Mouse (Mus musculus) CH12.LX (cell line): ENCODE data around the gene Zbtb20. TPM values are rescaled to one million over a fixed set of nuclear protein-coding genes. Genes with fewer than 3 reads are reported as not detected.

Experiments used
- DNase-seq: peaks from one replicate; pipeline ENCODE4 v3.0.0-alpha.2; 2013; ENCODE audit errors: extremely low read depth
- H3K27ac ChIP-seq: 2 replicates; pipeline ENCODE4 v1.5.1; 2012; ENCODE audit warnings: low read depth, mild to moderate bottlenecking, control low read depth, moderate library complexity; ENCODE audit not compliant: insufficient read depth
- H3K27me3 ChIP-seq: replicated peaks from 2 replicates; pipeline ENCODE3; 2012; ENCODE audit warnings: inconsistent platforms
- H3K36me3 ChIP-seq, 2 experiments: replicated peaks in 1 of 2; 2 replicates each; pipeline versions ENCODE3 to v1.6.1; 2012; ENCODE audit warnings: inconsistent platforms in 1 of 2, low read length in 1 of 2, mild to moderate bottlenecking in 1 of 2, mixed read lengths in 1 of 2, moderate library complexity in 1 of 2; ENCODE audit not compliant: control insufficient read depth in 1 of 2, insufficient read depth in 1 of 2
- H3K4me1 ChIP-seq, 2 experiments: 2 replicates each; pipeline ENCODE4 v1.6.1; 2012; ENCODE audit warnings: inconsistent platforms in 1 of 2, moderate library complexity in 1 of 2; ENCODE audit not compliant: insufficient read depth in 2 of 2, control insufficient read depth in 1 of 2
- H3K4me2 ChIP-seq: 2 replicates; pipeline ENCODE4 v1.6.1; 2012; ENCODE audit warnings: low read depth, mild to moderate bottlenecking, control low read depth; ENCODE audit not compliant: poor library complexity, insufficient read depth, severe bottlenecking
- H3K4me3 ChIP-seq, 3 experiments: fragments of 150-350 bp in 1 of 3; sonication (generic) in 1 of 3; replicated peaks in 1 of 3; 2 replicates each; pipeline versions ENCODE3 to v1.5.1; 2011 to 2012; ENCODE audit warnings: low read depth in 2 of 3, low read length in 2 of 3, mild to moderate bottlenecking in 2 of 3, moderate library complexity in 2 of 3, control low read depth in 1 of 3, improper control_type of control experiment in 1 of 3, inconsistent platforms in 1 of 3, mixed read lengths in 1 of 3; ENCODE audit not compliant: poor library complexity in 1 of 3
- H3K79me2 ChIP-seq: replicated peaks from 2 replicates; pipeline ENCODE4 v1.6.1; 2012; ENCODE audit warnings: mild to moderate bottlenecking, moderate library complexity; ENCODE audit not compliant: control insufficient read depth, poor library complexity, insufficient read depth, severe bottlenecking; ENCODE audit errors: extremely low read depth
- H3K9ac ChIP-seq: 2 replicates; pipeline ENCODE4 v1.6.1; 2012; ENCODE audit warnings: low read depth, mild to moderate bottlenecking, control low read depth, moderate library complexity; ENCODE audit not compliant: insufficient read depth
- H3K9me3 ChIP-seq: replicated peaks from 2 replicates; pipeline ENCODE3; 2012; ENCODE audit warnings: low read length, inconsistent platforms, mixed read lengths
- BHLHE40 ChIP-seq: IDR thresholded peaks from 2 replicates; pipeline ENCODE4 v1.6.1; 2011; ENCODE audit warnings: mild to moderate bottlenecking, low read depth, low read length, improper control_type of control experiment
- CHD1 ChIP-seq: IDR thresholded peaks from 2 replicates; pipeline ENCODE4 v1.6.1; 2012; ENCODE audit warnings: low read depth, low read length, improper control_type of control experiment, inconsistent platforms
- CHD2 ChIP-seq: IDR thresholded peaks from 2 replicates; pipeline ENCODE4 v1.6.1; 2011; ENCODE audit warnings: low read length, improper control_type of control experiment
- CTCF ChIP-seq, 2 experiments: IDR thresholded peaks in 1 of 2; conservative IDR thresholded peaks in 1 of 2; 2 replicates each; pipeline ENCODE4 v1.5.1; 2011 to 2012; ENCODE audit warnings: low read depth in 2 of 2, low read length in 2 of 2, improper control_type of control experiment in 1 of 2, inconsistent platforms in 1 of 2, mild to moderate bottlenecking in 1 of 2, moderate library complexity in 1 of 2
- E2F4 ChIP-seq: IDR thresholded peaks from 2 replicates; pipeline ENCODE4 v1.6.1; 2011; ENCODE audit warnings: low read depth, low read length, improper control_type of control experiment; ENCODE audit not compliant: insufficient replicate concordance
- EP300 ChIP-seq: IDR thresholded peaks from 2 replicates; pipeline ENCODE4 v1.6.1; 2011; ENCODE audit warnings: low read length, improper control_type of control experiment
- ETS1 ChIP-seq: conservative IDR thresholded peaks from 2 replicates; pipeline ENCODE4 v1.6.1; 2012; ENCODE audit warnings: low read depth, mild to moderate bottlenecking, inconsistent platforms, low read length, improper control_type of control experiment, moderate library complexity
- GABPA ChIP-seq: IDR thresholded peaks from 2 replicates; pipeline ENCODE4 v1.6.1; 2012; ENCODE audit warnings: low read depth, low read length, improper control_type of control experiment, inconsistent platforms; ENCODE audit not compliant: insufficient replicate concordance
- IRF4 ChIP-seq: IDR thresholded peaks from 2 replicates; pipeline ENCODE4 v1.6.1; 2014; ENCODE audit warnings: low read depth, mild to moderate bottlenecking, inconsistent platforms, low read length, improper control_type of control experiment
- JUND ChIP-seq: conservative IDR thresholded peaks from 2 replicates; pipeline ENCODE4 v1.6.1; 2011; ENCODE audit warnings: low read depth, low read length, improper control_type of control experiment
- KAT2A ChIP-seq: IDR thresholded peaks from 2 replicates; pipeline ENCODE4 v1.6.1; 2012; ENCODE audit warnings: low read length, improper control_type of control experiment, inconsistent platforms; ENCODE audit not compliant: insufficient replicate concordance
- MAFK ChIP-seq: IDR thresholded peaks from 2 replicates; pipeline ENCODE4 v1.6.1; 2011; ENCODE audit warnings: low read length, improper control_type of control experiment; ENCODE audit not compliant: insufficient replicate concordance
- MAX ChIP-seq: IDR thresholded peaks from 2 replicates; pipeline ENCODE4 v1.6.1; 2011; ENCODE audit warnings: low read length, improper control_type of control experiment
- MAZ ChIP-seq: IDR thresholded peaks from 2 replicates; pipeline ENCODE4 v1.6.1; 2012; ENCODE audit warnings: low read depth, mild to moderate bottlenecking, inconsistent platforms, low read length, improper control_type of control experiment, moderate library complexity
- MYC ChIP-seq: IDR thresholded peaks from 2 replicates; pipeline ENCODE4 v1.6.1; 2011; ENCODE audit warnings: low read depth, mild to moderate bottlenecking, improper control_type of control experiment, low read length
- NRF1 ChIP-seq: IDR thresholded peaks from 2 replicates; pipeline ENCODE4 v1.6.1; 2014; ENCODE audit warnings: low read depth, mild to moderate bottlenecking, inconsistent platforms, low read length, improper control_type of control experiment, moderate library complexity
- POLR2AphosphoS2 ChIP-seq: IDR thresholded peaks from 2 replicates; pipeline ENCODE4 v1.6.1; 2011; ENCODE audit warnings: low read depth, low read length, improper control_type of control experiment
- RAD21 ChIP-seq: IDR thresholded peaks from 2 replicates; pipeline ENCODE4 v1.6.1; 2011; ENCODE audit warnings: low read depth, mild to moderate bottlenecking, low read length, improper control_type of control experiment, moderate library complexity
- RCOR1 ChIP-seq: conservative IDR thresholded peaks from 2 replicates; pipeline ENCODE4 v1.6.1; 2012; ENCODE audit warnings: low read depth, mild to moderate bottlenecking, inconsistent platforms, low read length, improper control_type of control experiment
- TBP ChIP-seq: conservative IDR thresholded peaks from 2 replicates; pipeline ENCODE4 v1.6.1; 2011; ENCODE audit warnings: low read depth, low read length, improper control_type of control experiment
- TCF12 ChIP-seq: IDR thresholded peaks from 2 replicates; pipeline ENCODE4 v1.6.1; 2014; ENCODE audit warnings: low read depth, mild to moderate bottlenecking, inconsistent platforms, low read length, improper control_type of control experiment
- UBTF ChIP-seq: IDR thresholded peaks from 2 replicates; pipeline ENCODE4 v1.6.1; 2012; ENCODE audit warnings: low read depth, mild to moderate bottlenecking, inconsistent platforms, low read length, improper control_type of control experiment, moderate library complexity
- USF2 ChIP-seq: conservative IDR thresholded peaks from 2 replicates; pipeline ENCODE4 v1.6.1; 2011; ENCODE audit warnings: low read depth, low read length, improper control_type of control experiment
- ZMIZ1 ChIP-seq: IDR thresholded peaks from 2 replicates; pipeline ENCODE4 v1.6.1; 2012; ENCODE audit warnings: low read depth, mild to moderate bottlenecking, inconsistent platforms, low read length, improper control_type of control experiment
- ZNF384 ChIP-seq: IDR thresholded peaks from 2 replicates; pipeline ENCODE4 v1.6.1; 2012; ENCODE audit warnings: low read depth, low read length, improper control_type of control experiment, inconsistent platforms
- dilution Hi-C: fragments of 300-500 bp; cut with MboI; formaldehyde crosslinking; loops from 2 replicates; pipeline ENCODE4 v1.14.3; 2020; ENCODE audit warnings: low sequenced_read_pairs; ENCODE audit not compliant: extremely low pct_unique_long_range_greater_than_20kb, extremely low pct_ligation_motif_present
- in situ Hi-C: fragments of 300-500 bp; cut with MboI; formaldehyde crosslinking; loops from 3 replicates; pipeline ENCODE4 v1.14.3; 2019; ENCODE audit warnings: low sequenced_read_pairs, low pct_ligation_motif_present, low pct_unique_long_range_greater_than_20kb, mixed read lengths
- polyA plus RNA-seq: library from polyadenylated mRNA; unstranded; fragments of >175 nt; gene quantifications from 2 replicates; pipeline ENCODE4 v1.2.1, GENCODE M21; 2012; ENCODE audit warnings: low read depth; ENCODE audit not compliant: insufficient read length
- total RNA-seq, 2 experiments: library from RNA; depleted of rRNA; stranded (reverse); fragments of 300-350 nt in 1 of 2; fragments of >200 nt in 1 of 2; gene quantifications; 2 replicates each; pipeline ENCODE4 v1.2.3; 2012 to 2014

Zbtb20 gene
- total and polyA plus RNA-seq, 3 experiments, result 24.9 to 58.0 (median 51.6) TPM

GRCm38 (mm10) chr16:43671972-43672371 lies 796.3 kb downstream of the Zbtb20 start:
- dilution Hi-C loops, result no loop called here
- in situ Hi-C loops, result no loop called here
- Histone ChIP-seq H3K79me2 (no peaks in the 10 kb centered on the region), H3K9ac (no peak overlapping the region), H3K27ac (no peak overlapping the region), H3K4me1 (peaks cover 25 to 37% of the 10 kb centered on the region in 2 experiments), H3K27me3 (no peaks in the 10 kb centered on the region), H3K4me2 (0 out of 2 replicates have a peak overlapping the region, but pooled peaks have one; percentile 15), H3K36me3 (no peaks in the 10 kb centered on the region), H3K9me3 (peaks cover 3% of the 10 kb centered on the region), H3K4me3 (no peak overlapping the region)
- no peak for TF ChIP-seq CHD1
- peak; percentile 19; the same call in 1 of the 2 replicates for TF ChIP-seq JUND
- no peak for TF ChIP-seq NRF1
- TF ChIP-seq EP300, result peak; percentile 72
- no peak for TF ChIP-seq MAX
- TF ChIP-seq IRF4, result peak; percentile 75
- peak; percentile 81 for TF ChIP-seq CHD2
- 0 out of 2 replicates have a peak, but pooled peaks have one; percentile 30 for TF ChIP-seq RCOR1
- DNase-seq, result no peak

GRCm38 (mm10) chr16:43672697-43673096 lies 797.0 kb downstream of the Zbtb20 start:
- peaks cover 3% of the 10 kb centered on the region for H3K9me3 ChIP-seq
- H3K27me3 ChIP-seq, result no peaks in the 10 kb centered on the region
- no peaks in the 10 kb centered on the region for H3K36me3 ChIP-seq
- in situ Hi-C loops, result no loop called here
- DNase-seq, result no peak
- no peak overlapping the region for H3K27ac ChIP-seq
- TF ChIP-seq EP300 (peak; percentile 41; the same call in 1 of the 2 replicates), ETS1 (no peak), MAFK (no peak), ZNF384 (no peak), NRF1 (no peak), ZMIZ1 (no peak), MAZ (no peak), USF2 (no peak), KAT2A (no peak), E2F4 (no peak), CHD2 (no peak), UBTF (no peak), TBP (0 out of 2 replicates have a peak, but pooled peaks have one; percentile 13), MYC (0 out of 2 replicates have a peak, but pooled peaks have one; percentile 2), BHLHE40 (no peak), RCOR1 (no peak), GABPA (no peak), IRF4 (0 out of 2 replicates have a peak, but pooled peaks have one; percentile 8), POLR2AphosphoS2 (no peak), RAD21 (no peak), TCF12 (peak; percentile 75; the same call in 1 of the 2 replicates), CTCF (conservative IDR thresholded peaks at IDR 0.05 in 1 of 2, IDR thresholded peaks at IDR 0.05 in 1 of 2; ENCODE audit: low read depth in 2 of 2, low read length in 2 of 2) (no peak)
- H3K4me1 ChIP-seq, result peaks cover 20 to 30% of the 10 kb centered on the region in 2 experiments
- H3K4me2 ChIP-seq, result no peak overlapping the region
- no peak overlapping the region for H3K4me3 ChIP-seq
- dilution Hi-C loops, result no loop called here
- no peak overlapping the region for H3K9ac ChIP-seq
- H3K79me2 ChIP-seq, result no peaks in the 10 kb centered on the region
